Mouse (Mus musculus): ENCODE measurements at regions not wholly inside any gene's neighbourhood (a gene's known extent, or its start where the extent isn't known, plus 50 kb on each side); places are given as distances from the start of the nearest gene placed in this dataset.

- WGBS, result 92% methylated on average over 3 of the region's 3 CpGs
- Histone ChIP-seq H3K27ac (ENCODE audit: low read length) (no peak overlapping the region), H3K4me2 (ENCODE audit: low read depth, low read length) (no peak overlapping the region), H3K4me3 (ENCODE audit: low read length) (no peak overlapping the region), H3K9ac (ENCODE audit: low read length) (no peak overlapping the region), H3K4me1 (replicated peaks; ENCODE audit: control insufficient read depth, insufficient read depth, low read length) (no peaks in the 10 kb centered on the region), H3K9me3 (ENCODE audit: control insufficient read depth, low read length) (no peaks in the 10 kb centered on the region), H3K27me3 (ENCODE audit: control insufficient read depth, insufficient read depth, low read depth, low read length) (no peaks in the 10 kb centered on the region), H3K36me3 (ENCODE audit: control insufficient read depth, insufficient read depth, low read length) (no peaks in the 10 kb centered on the region)
- no peak for ATAC-seq (ENCODE audit: low read depth)
Measured at GRCm38 (mm10) chr14:101297841-101298240, 97.7 kb upstream of the Prr30 start.

DNA sequence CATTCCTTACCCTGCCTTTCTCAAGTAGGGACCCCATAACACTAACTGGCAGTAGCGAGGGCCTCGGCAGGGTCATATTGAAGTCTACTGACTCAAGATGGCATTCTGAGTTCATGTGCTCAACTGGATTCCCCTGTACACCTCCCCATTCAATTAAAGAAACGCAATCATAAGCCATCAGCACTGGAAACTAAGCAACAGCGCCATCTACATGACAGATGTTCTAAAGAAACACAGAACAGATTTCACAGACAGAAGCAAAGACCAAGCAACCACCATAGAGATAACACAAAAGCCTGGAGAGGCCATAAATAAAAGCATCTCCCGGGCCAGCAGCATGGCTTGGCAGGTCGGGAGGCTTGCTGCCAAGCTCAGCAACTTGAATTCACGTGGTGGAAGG, 94.6 kb upstream of the Prr30 start:
- Histone ChIP-seq H3K27me3 (ENCODE audit: control insufficient read depth, insufficient read depth, low read depth, low read length) (no peaks in the 10 kb centered on the region), H3K27ac (ENCODE audit: low read length) (no peak overlapping the region), H3K9ac (ENCODE audit: low read length) (no peak overlapping the region), H3K4me1 (replicated peaks; ENCODE audit: control insufficient read depth, insufficient read depth, low read length) (no peaks in the 10 kb centered on the region), H3K4me2 (ENCODE audit: low read depth, low read length) (no peak overlapping the region), H3K9me3 (ENCODE audit: control insufficient read depth, low read length) (no peaks in the 10 kb centered on the region), H3K4me3 (ENCODE audit: low read length) (no peak overlapping the region), H3K36me3 (ENCODE audit: control insufficient read depth, insufficient read depth, low read length) (no peaks in the 10 kb centered on the region)
- ATAC-seq (ENCODE audit: low read depth), result no peak
- WGBS, result 23% methylated on average over 7 of the region's 7 CpGs

DNA sequence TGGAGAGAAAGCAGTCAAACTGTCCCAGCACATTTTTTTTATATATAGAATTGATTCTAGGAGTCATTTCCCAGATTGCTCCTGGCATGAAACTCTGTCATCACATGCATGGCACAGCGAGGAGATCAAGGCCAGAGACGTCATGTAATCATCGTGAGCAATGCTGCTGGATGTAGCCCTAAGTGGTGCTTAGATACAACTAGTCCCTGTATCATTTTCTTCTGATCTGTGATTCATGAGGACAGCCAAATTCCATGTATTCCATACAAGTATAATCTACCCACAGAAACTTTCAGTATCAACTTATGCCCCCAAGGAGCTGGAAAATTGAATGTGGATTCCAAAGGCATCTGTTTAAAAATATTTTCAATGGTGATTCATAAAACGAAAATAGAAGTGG, 87.6 kb upstream of the Prr30 start:
- WGBS, result 71% methylated on average over 4 of the region's 4 CpGs

DNA sequence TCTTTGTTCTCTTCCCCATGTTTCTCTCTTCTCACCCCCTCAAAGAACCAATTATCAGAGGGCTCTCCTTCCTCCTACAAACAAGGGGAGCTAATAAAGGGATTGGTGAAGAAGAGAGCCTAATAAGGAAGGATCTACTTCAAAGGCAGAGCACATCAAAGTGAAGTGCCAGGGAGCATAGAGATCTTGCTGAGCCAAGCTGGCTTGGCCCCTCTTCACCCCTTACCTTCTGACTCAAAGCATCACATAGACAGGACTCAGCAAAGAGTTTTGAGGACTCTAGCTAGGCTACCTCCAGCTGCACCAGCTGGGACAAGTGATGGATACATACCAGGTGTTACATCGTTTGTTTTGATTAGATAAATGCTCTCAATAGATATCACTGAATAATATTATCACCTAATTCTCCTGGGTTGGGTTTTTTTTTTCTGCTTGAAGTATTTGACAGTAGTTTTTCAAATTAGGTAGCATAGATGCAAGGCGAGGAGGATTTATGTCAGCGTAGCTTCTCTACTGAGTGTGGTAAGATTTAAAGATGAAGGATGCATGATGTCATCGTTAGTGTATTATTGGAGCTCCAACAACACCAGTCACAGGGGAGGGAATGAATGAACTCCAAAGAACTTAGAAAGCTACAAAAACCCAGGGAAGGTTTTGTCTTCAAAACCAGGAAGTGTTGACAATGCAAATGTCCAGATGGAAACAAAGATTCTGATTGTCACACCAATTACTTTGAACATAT, 69.1 kb upstream of the Prr30 start:
- no peaks in the 10 kb centered on the region for H3K27me3 ChIP-seq (ENCODE audit: control insufficient read depth, insufficient read depth, low read depth, low read length)
- no peaks in the 10 kb centered on the region for H3K4me1 ChIP-seq (replicated peaks; ENCODE audit: control insufficient read depth, insufficient read depth, low read length)
- no peaks in the 10 kb centered on the region for H3K36me3 ChIP-seq (ENCODE audit: control insufficient read depth, insufficient read depth, low read length)
- no peaks in the 10 kb centered on the region for H3K9me3 ChIP-seq (ENCODE audit: control insufficient read depth, low read length)
- H3K27ac ChIP-seq (ENCODE audit: low read length), result no peak overlapping the region
- no peak for ATAC-seq (ENCODE audit: low read depth)
- no peak overlapping the region for H3K9ac ChIP-seq (ENCODE audit: low read length)
- no peak overlapping the region for H3K4me2 ChIP-seq (ENCODE audit: low read depth, low read length)
- no peak overlapping the region for H3K4me3 ChIP-seq (ENCODE audit: low read length)
- 21% methylated on average over 4 of the region's 4 CpGs for WGBS

More for the DNA sequence above, 87.6 kb upstream of the Prr30 start:
- no peak overlapping the region for H3K4me3 ChIP-seq (ENCODE audit: low read length)
- no peaks in the 10 kb centered on the region for H3K27me3 ChIP-seq (ENCODE audit: control insufficient read depth, insufficient read depth, low read depth, low read length)
- no peaks in the 10 kb centered on the region for H3K4me1 ChIP-seq (replicated peaks; ENCODE audit: control insufficient read depth, insufficient read depth, low read length)
- no peak overlapping the region for H3K27ac ChIP-seq (ENCODE audit: low read length)
- no peak overlapping the region for H3K9ac ChIP-seq (ENCODE audit: low read length)
- H3K9me3 ChIP-seq (ENCODE audit: control insufficient read depth, low read length), result no peaks in the 10 kb centered on the region
- no peak for ATAC-seq (ENCODE audit: low read depth)
- H3K36me3 ChIP-seq (ENCODE audit: control insufficient read depth, insufficient read depth, low read length), result no peaks in the 10 kb centered on the region
- no peak overlapping the region for H3K4me2 ChIP-seq (ENCODE audit: low read depth, low read length)

DNA sequence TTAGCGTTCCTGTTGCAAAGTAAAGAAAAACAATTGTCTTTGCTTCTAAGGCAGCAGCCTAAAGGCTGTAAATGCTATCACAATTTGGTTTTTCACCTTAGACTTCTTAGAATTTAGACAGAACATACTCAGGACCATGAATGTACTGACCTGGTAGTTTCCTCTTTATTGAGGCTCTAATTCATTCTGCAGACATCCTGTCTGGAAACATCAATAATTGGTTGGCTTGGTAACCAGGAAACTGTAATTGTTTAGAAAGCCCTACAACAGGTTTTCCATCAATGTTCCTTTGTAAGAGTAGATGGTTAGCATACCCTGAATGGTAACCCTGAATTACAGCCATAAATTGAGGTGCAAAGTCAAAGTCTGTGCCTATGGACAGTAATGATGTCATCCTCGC, 67.4 kb upstream of the Prr30 start:
- Histone ChIP-seq H3K27me3 (ENCODE audit: control insufficient read depth, insufficient read depth, low read depth, low read length) (no peaks in the 10 kb centered on the region), H3K4me2 (ENCODE audit: low read depth, low read length) (no peak overlapping the region), H3K9ac (ENCODE audit: low read length) (no peak overlapping the region), H3K9me3 (ENCODE audit: control insufficient read depth, low read length) (no peaks in the 10 kb centered on the region), H3K4me1 (replicated peaks; ENCODE audit: control insufficient read depth, insufficient read depth, low read length) (no peaks in the 10 kb centered on the region), H3K4me3 (ENCODE audit: low read length) (no peak overlapping the region), H3K36me3 (ENCODE audit: control insufficient read depth, insufficient read depth, low read length) (no peaks in the 10 kb centered on the region), H3K27ac (ENCODE audit: low read length) (no peak overlapping the region)
- WGBS, result 82% methylated on average over 2 of the region's 2 CpGs
- ATAC-seq (ENCODE audit: low read depth), result no peak

All from lung, embryonic 16.5 days (tissue).